ENCODE assay signal across 7 mouse cellular contexts in the genomic region with DNA sequence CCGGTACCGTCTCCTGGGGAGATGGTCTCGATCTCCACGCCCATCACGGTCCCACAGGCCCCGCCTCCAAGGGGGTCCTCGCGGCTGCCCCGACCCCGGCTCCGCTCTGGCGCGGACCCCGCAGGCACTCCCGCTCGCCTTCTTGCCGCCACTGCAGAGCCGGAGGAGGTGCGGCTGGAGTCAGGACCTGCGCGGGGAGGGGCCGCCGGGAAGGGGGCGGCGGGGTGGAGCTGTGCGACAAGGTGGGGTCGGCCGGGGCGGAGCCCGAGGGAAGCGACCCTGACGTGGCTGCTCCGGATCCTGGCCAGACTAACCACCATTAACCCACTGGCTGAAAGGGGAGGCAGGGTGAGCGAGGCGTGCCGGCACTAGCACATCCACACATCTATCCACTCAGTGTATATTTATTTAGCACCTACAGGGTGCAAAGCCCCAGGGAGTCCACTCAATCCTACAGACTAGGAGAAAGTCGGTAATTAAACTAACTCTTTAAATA. TPM values are rescaled to one million over a fixed set of nuclear protein-coding genes. Genes with fewer than 3 reads are reported as not detected.
DNase-seq lines count a peak whose midpoint lies in the region; ATAC-seq and TF ChIP-seq lines count a peak whose summit lies in the region.

Fkbp1b (minus strand) TSS at position 200 of the 496 bp plus-strand sequence.

- TF ChIP-seq CTCF in Patski (IDR thresholded peaks at IDR 0.05): no peak
- TF ChIP-seq CTCF in cerebellum, adult 2 months (IDR thresholded peaks at IDR 0.05; ENCODE audit: borderline replicate concordance, insufficient read depth, low read depth, low read length): no peak

- no peaks in the 10 kb centered on the region for H3K27me3 ChIP-seq in Patski
- no peaks in the 10 kb centered on the region for H3K27me3 ChIP-seq in cerebellum, adult 2 months (ENCODE audit: control insufficient read depth, insufficient read depth, low read length)
- 0 out of 2 replicates have a peak, but pooled peaks cover 13% of the 10 kb centered on the region for H3K27me3 ChIP-seq in hindbrain, embryonic 14.5 days (ENCODE audit: control insufficient read depth, insufficient read depth, low read length)
- H3K27me3 ChIP-seq in megakaryocyte, embryonic 14.5 days (replicated peaks): no peaks in the 10 kb centered on the region

- DNase-seq in Patski (ENCODE audit: low read depth, low spot score): no peak
- DNase-seq in cerebellum, adult 2 months: peak; percentile 71 to 72
- peak in 1 of 2 experiments; percentile 32 for DNase-seq in frontal cortex, adult 2 months (ENCODE audit: extremely low spot score in 1 of 2, low spot score in 1 of 2)
- peak; percentile 56 for DNase-seq in hindbrain, embryonic 14.5 days (ENCODE audit: low spot score)
- peak in 1 of 2 experiments; percentile 38 for DNase-seq in left cerebral cortex, postnatal 14 days (ENCODE audit: low spot score in 2 of 2)
- peak; percentile 11 to 34 for DNase-seq in spleen, adult 18-20 months

- H3K4me2 ChIP-seq in hindbrain, embryonic 14.5 days (replicated peaks): peak within 1 kb of the TSS; percentile 80

- peak within 1 kb of the TSS; percentile 59 for H3K4me3 ChIP-seq in cerebellum, adult 2 months (replicated peaks; ENCODE audit: insufficient read depth, low read depth, low read length)
- H3K4me3 ChIP-seq in hindbrain, embryonic 14.5 days (replicated peaks; ENCODE audit: low read length): peak within 1 kb of the TSS; percentile 75
- peak within 1 kb of the TSS; percentile 97 for H3K4me3 ChIP-seq in megakaryocyte, embryonic 14.5 days (replicated peaks)

- H3K9ac ChIP-seq in hindbrain, embryonic 14.5 days: peak within 1 kb of the TSS; percentile 73

- POLR2A ChIA-PET in Patski (lab: Charles Lee): no interaction called here

- peak; percentile 42 for ATAC-seq in Patski
- peak; percentile 61 for ATAC-seq in hindbrain, embryonic 14.5 days (ENCODE audit: low FRiP score)

- CTCF ChIA-PET in Patski (lab: Charles Lee): no interaction called here

- 0 out of 2 replicates have a peak, but pooled peaks have one; percentile 5 for TF ChIP-seq POLR2A in cerebellum, adult 2 months (IDR thresholded peaks at IDR 0.05; ENCODE audit: borderline replicate concordance, insufficient read depth, low read length)

- H3K27ac ChIP-seq in cerebellum, adult 2 months (ENCODE audit: insufficient read depth, low read length): no peak within 1 kb of the TSS
- H3K27ac ChIP-seq in hindbrain, embryonic 14.5 days: 0 out of 2 replicates have a peak within 1 kb of the TSS, but pooled peaks have one; percentile 3

- no peaks in the 10 kb centered on the region for H3K36me3 ChIP-seq in hindbrain, embryonic 14.5 days (replicated peaks; ENCODE audit: control insufficient read depth, insufficient read depth)
- peaks cover 23% of the 10 kb centered on the region for H3K36me3 ChIP-seq in megakaryocyte, embryonic 14.5 days (replicated peaks; ENCODE audit: low read length)

- no peaks in the 10 kb centered on the region; the same call in 1 of the 2 replicates for H3K4me1 ChIP-seq in cerebellum, adult 2 months (ENCODE audit: control insufficient read depth, insufficient read depth, low read length)
- H3K4me1 ChIP-seq in hindbrain, embryonic 14.5 days (replicated peaks; ENCODE audit: control insufficient read depth, insufficient read depth, low read length): peaks cover 16% of the 10 kb centered on the region
- peaks cover 53% of the 10 kb centered on the region for H3K4me1 ChIP-seq in megakaryocyte, embryonic 14.5 days

- intact Hi-C loops in left cerebral cortex, postnatal 14 days (cut with DNase I): loop anchor here (5.0 kb wide), 1 partner anchor 76 kb away; the partner anchor contains the start of gene Atad2b

- under 1% methylated on average over 37 of the region's 37 CpGs for WGBS in cerebellum, adult 2 months
- WGBS in hindbrain, embryonic 14.5 days: under 1% methylated on average over 37 of the region's 37 CpGs

- no peaks in the 10 kb centered on the region for H3K9me3 ChIP-seq in hindbrain, embryonic 14.5 days (ENCODE audit: control insufficient read depth, low read length)
- H3K9me3 ChIP-seq in megakaryocyte, embryonic 14.5 days: no peaks in the 10 kb centered on the region

- in situ Hi-C loops in Patski (cut with MboI; ENCODE audit: low pct_unique_long_range_greater_than_20kb): no loop called here

RNA-seq across cellular contexts. Expression of gene Fkbp1b, which starts in this region (rescaled TPM):
- polyA plus RNA-seq in Patski (2021): 7.1 TPM
- polyA plus RNA-seq in cerebellum, adult 2 months (2012; rRNA removed): 56.1 and 66.9 TPM in 2 replicates
- 97.3 and 112 TPM in 2 replicates for polyA plus RNA-seq in frontal cortex, adult 2 months (2012; rRNA removed)
- 50.6 and 58.5 TPM in 2 replicates for polyA plus RNA-seq in hindbrain, embryonic 14.5 days (2014; fragmentation: Nextera tagmentation; extraction: Ambion mirVana)
- total RNA-seq in left cerebral cortex, postnatal 14 days (2021): 10 to 100 TPM; 63.5 to 91.4 TPM
- polyA plus RNA-seq in megakaryocyte, embryonic 14.5 days (2012; ENCODE audit: insufficient read depth, low replicate concordance): 3.8 and 15.5 TPM in 2 replicates
